Mouse (Mus musculus) spleen, postnatal 10 days (tissue): ENCODE measurements around the gene Prpsap2.
"Not testable (repeated sequence)": the region's sequence is repeated elsewhere in the genome, so short reads cannot be mapped to it uniquely, and the experiment has no call there.

Experiments
- DNase-seq, 2 experiments: peaks; one replicate each; pipeline ENCODE4 v3.0.0; 2021 to 2022; ENCODE audit warnings: low spot score in 2 of 2

The Prpsap2 gene

DNA sequence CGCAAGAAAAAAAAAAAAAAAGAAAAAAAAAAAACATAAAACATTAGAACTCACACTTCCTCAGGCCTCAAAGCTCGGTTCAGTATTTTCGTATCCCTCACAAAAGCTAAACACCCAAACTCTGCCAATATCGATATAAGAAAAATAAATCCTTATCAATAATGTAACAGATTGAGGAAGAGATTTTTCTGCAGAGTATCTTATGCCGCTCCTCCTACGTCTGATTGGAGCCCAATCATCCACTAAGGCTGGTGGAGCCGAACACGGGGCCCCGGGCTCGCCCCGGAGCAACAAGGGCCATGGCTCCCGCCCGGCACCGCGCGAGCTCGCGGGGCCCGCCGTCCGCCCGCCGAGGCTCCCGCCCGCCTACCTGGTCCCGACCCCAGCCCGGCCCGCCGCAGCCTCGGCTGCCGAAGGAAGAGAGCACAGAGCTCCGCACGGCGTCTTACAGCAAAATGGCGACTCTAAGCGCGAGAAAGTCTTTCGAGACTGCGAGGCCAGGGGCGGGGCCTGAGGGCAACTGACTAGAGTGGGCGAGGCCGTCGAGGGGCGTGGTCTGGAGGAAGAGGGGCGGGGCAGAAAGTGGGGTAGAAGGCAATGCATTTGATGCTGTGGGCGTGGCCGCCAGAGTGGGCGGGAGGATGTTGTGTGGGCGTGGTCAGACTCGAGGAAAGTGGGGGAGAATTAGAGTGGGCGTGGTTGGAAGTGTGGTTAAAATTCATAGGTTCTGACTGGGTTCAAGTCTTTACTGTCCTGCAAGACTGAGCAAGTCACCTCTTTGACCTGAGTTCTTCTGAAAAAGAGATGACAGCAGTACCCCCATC is at the start of gene Prpsap2:
TSS of gene Prpsap2 (minus strand) at position 505 of the 824 bp plus-strand sequence.
- DNase-seq = peak; percentile 99 to 100

DNA sequence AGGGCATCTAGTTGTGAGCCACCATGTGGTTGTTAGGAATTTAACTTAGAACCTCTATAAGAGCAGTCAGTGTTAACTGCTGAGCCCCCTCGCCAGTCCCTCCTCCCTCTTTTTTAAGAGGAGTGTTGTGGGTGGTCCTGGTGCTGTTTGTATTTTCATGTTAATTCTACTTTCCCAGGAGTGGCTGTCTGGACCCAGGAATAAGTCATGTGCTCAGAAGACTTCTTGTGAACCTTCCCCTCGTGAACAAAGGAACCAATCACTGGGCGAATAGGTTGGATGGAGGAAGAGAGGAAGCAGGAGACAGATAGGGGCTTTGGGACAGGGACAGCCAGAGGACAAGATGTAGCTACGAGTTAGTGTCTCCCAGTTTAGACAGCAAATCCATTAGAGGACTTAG is 47.9 kb upstream of the Prpsap2 start:
- DNase-seq = no peak

DNA sequence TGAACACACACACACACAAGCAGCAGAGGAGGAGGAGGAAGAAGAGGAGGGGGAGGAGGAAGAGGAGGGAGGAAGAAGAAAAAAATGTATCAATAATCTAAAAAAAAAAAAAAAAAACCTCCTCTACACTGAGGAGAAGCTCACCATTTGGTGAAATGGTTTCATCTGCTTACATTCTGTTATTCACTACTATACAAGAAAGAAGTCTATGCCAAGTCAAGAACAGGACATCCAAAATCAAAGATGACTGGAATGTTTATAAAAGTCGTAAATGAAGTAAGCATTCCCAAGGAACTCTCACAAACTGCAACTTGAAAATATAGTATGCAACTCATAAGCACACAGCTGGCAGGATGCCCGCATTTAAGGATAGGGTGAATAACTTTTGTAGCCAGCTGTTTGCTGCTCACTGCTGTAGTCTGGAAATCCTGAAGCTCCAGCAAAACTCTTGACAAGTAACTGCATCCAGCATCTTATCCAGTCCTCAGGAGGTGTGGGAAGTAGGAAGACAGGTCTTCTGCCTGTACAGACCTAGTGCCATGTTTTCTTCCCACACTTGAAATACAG is 46.7 kb upstream of the Prpsap2 start:
- no peak for DNase-seq

DNA sequence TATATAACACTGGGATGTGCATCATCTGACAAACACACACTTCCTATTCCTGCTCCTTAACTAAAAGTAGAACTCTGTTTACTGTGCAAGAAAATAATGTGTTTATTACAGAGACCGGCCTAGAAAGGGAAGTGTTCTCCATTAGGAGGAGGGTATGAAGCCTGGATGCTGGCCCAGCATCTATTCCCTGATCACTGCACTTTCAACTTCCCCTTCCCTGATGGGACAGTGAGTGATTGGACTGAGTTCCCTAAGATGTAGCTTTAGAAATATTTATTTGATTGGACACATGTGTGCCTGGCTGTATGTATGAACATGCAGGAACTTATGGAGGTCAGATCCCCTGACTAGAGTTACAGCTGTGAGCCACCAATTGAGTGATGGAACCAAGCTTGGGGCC is 31.6 kb upstream of the Prpsap2 start:
- no peak for DNase-seq

DNA sequence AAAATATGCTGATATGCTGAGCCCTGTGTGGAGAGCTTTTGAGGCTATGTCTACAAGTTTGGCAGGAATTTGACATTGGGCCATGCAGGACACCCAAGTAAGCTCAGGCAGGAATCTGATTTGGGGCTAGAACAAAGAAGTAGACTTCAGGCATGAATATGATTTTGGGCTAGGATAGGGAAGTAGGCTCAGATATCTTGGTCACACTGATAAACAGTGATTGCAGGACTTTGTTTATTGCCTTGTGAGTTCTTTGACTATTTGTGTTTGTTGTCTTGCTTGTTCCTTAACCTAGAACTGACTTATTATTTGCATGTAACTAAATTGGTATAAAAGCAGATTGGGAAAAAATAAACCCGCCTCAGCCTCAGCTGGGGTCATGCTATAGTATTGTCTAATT is 26.7 kb upstream of the Prpsap2 start:
- DNase-seq = no peak

DNA sequence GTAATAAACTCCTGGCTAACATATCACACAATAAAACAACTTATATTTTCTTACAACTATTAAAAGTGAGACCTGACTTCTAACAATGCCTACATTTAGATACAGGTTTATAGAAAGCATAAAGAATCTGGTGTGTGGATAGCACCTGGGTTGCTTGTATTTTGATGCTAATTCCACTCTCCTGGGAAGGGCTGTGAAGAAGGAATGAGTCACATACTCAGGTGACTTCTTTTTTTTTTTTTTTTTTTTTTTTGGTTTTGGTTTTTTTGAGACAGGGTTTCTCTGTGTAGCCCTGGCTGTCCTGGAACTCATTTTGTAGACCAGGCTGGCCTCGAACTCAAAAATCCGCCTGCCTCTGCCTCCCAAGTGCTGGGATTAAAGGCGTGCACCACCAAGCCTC is 20.6 kb upstream of the Prpsap2 start:
- DNase-seq = not testable (repeated sequence)

DNA sequence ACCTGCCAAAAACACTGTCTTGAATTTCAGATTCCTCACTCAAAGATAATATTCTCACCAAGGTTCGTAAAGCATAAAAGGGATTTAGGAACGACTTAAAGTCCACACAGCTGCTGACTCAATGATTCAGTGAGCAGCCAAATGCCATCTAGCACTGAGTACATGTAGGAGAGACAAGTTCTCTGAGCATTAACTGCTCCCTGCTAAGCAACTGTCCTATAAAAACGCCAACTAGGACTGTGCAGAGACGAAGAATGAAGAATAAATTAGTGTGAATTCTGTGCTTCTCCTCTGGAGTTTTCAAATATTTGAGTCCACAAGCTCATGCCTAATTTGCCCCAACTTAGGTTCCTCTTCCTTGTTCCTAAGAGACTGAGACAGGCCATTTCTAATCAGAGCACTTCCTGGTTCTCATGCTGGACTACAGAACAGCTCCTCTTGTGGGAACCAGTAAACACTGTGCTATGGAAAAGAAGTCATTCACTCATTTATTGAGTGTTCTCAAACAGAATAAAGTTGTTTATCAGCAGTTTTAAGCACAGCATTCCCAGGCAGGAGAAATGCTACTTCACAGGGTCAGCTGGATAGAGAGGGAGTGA is 12.8 kb upstream of the Prpsap2 start:
- no peak for DNase-seq

DNA sequence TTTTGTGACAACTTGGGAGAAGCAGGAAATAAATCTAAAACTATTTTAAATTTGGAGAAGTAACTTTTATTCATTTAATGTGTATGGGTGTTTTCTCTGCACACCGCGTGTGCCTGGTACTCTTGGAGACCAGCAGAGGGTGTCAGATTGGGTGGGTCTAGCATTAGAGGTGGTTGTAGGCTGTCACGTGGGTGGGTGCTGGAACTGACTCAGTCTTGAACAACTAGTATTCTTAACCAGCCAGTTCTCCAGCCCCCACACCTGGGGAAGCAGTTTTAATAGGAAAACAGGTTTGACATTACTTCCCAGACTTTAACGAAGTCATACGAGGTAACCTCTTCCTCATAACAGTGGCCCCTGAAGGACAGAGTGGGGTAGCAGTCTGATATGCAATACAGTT is 1.4 kb downstream of the Prpsap2 start:
- DNase-seq = peak in 1 of 2 experiments; percentile 50

DNA sequence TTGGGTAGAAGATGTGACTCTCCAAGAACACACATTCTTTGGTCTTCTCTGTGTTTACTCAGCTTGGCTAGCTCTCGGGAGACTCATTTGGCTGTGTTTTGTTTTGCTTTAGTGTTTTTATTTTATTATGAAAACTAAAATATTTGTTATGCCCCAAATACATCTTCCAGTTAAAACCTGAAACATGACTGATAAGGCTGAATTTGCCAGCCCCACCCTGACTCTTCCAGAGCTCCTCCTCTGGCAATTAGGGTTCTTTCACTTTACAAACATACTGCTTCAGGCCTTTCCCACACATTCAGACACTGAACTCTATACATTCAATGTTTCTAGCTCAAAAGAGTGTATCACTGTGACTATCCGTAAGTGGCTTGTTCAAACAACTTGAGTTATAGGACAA is 4.7 kb downstream of the Prpsap2 start:
- DNase-seq = no peak

DNA sequence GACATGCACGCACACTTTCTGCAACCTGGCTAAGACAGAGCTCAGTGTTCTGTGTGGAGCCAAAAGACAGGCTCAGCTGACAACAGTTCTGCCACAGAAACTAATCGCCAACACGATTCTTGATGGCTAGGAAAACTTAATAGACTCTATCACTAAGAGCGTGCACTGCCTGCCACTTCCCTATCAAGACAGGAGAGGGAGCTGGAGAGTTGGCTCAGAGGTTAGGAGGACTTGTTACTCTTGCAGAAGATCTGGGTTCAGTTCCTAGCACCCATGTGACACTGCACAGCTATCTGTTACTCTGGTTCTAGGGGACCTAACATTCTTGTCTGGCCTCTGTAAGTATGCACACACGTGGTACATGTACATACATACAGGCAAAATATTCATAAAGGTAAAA is 10.3 kb downstream of the Prpsap2 start:
- peak in 1 of 2 experiments; percentile 27 for DNase-seq

DNA sequence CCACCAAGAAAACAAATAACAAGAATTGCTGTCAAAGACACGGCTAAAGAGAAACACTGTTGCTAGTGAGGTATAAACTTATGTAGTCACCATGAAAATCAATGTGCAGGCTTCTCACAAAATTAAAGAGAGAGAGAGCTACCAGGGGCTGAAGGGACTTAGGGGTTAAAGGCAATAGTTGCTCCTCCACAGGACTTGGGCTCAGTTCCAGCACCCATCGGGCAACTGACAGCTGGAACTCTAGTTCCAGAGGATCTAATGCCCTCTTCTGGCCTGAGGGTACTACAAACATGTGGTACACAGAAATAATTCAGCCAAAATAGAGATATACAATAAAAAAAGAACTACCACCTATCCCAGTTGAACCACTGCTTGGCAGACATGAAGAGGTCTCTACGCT is 14.7 kb downstream of the Prpsap2 start:
- DNase-seq = no peak

DNA sequence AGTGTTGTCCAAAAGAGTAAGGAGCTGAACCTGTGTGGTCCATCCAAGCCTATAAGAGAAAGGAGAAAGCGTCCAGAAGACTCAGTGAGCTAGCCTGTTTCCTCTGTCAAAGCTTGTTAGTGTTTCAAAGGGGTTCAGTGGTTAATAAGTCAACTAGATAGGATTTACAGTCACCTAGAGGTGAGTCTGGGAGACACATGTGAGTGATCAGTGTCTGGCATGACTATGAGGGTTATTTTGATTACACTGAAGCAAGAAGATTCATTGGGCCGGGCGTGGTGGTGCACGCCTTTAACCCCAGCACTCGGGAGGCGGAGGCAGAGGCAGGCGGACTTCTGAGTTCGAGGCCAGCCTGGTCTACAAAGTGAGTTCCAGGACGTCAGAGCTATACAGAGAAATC is 16.1 kb downstream of the Prpsap2 start:
- DNase-seq = no peak

DNA sequence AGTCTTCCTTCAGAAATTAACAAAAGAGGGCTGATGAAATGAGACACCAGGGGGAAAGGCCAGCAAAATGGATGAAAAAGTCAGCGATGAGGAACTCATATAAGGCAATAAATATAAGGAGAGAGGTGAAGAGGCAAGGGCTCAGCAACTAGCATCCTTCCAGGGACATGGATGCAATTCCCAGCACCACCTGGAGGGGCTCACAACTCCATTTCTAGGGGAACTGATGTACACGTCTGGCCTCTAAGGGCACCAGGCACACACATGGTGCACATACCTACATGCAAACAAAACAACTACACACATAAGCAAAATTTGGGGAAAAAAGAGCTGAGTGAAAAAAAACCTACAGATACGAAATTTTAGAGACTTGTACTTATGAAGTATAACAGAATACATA is 17.4 kb downstream of the Prpsap2 start:
- peak in 1 of 2 experiments; percentile 22 for DNase-seq

DNA sequence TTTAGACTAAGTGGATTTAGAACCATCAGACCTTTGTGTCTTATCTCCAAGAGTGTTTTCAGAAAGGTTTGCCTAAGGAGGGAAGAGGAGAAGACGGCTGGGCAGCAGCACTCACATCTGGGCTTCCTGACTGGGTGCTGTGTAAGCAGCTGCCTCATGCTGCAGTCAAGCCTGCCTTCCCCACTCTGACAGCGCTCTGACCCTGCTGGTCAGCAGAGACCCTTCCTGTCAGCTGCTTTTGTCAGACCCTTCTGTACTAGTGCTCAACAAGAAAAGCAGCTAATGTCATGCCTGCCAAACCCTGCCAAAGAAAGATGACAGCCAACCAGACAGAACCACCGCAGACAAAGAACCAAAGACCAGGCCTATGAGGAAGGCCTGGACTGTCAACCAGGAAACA is 18.1 kb downstream of the Prpsap2 start:
- DNase-seq = no peak

DNA sequence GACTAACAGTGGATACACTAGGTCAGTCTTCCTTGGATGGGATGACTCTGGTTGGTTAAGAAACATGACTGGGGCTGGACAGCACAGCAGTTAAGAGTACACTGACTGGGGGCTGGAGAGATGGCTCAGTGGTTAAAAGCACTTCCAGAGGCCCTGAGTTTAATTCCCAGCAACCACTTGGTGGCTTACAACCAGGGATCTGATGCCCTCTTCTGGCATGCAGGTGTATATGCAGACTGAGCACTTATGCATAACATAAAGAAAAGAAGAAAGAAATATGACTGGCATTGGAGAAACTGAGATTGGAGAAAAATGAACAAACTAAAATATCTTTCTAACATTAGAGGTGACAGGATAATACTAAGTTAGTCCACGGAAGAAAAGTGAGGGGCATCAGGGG is 21.4 kb downstream of the Prpsap2 start:
- DNase-seq = no peak

DNA sequence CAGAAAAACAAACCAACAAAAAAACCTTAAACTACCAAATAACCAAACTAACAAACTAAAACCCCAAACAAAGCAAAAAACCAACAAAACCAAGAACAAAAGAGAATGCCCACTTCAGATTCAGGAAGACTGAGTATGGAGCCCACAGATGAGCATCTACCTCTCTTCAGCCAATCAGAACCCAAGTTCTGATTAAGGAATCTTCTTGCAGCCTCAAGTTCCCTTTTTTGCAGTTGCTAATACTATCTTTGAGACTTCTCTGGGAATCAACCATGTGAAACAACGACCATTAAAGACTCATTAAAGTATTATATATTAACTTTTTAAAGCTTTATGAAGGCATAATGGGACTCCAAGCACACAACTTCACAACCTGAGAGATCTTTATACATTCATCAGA is 24.6 kb downstream of the Prpsap2 start:
- DNase-seq = no peak

DNA sequence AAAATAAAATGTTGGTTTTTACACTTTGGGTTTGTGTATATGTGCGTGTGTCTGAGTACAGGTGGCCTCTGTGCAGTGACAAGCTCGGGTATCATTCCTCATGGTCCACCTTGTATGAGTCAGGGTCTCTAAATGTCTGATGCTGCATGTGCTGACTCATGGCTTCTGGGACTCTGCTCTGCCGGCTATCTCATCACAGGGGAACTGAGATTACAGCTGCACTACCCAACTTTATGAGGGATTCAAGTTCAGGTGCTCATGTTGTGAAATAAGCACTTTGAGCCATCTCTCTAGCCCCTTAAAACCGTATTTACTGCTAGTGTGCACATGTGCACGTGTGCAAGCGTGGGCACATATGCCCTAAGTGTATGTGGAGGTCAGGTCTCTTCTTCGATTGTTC is 29.2 kb downstream of the Prpsap2 start:
- DNase-seq = no peak

DNA sequence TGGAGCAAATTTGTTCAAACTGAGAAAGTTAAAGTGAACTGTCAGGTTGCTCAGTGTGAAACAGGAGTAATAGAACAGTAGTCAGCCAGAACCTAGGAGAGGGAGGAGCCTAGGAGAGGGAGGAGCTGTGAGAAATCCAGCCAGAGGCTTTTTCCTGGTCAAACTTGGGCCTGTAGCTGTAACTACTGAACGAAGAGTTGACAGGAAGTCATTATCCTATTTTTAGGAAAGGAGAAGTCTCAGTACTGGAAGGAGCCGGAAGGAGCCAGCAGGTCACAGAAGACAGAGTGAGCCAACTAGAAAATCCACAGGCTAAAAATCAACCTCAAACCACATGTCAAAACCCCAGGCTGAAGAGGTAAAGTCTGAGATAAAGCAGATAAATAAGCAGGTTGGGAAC is 33.9 kb downstream of the Prpsap2 start:
- DNase-seq = no peak

DNA sequence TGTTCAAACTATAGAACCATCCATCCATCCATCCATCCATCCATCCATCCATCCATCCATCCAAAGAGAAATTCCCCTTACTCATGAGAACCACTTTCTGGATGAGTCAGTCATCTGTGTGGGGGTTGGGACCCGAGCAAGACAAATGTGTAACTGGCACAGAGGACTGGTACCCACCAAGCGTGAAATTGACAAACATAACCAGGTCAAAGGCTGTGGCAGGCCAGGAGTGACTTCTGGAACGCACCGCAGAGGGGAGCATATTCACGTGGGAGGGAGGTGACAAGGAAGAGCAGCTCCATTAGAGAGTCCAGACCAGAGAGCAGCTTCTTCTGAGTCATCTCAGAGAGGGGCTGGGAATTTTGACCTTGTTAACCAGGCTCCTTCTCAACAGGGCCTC is 39.8 kb downstream of the Prpsap2 start:
- no peak for DNase-seq

DNA sequence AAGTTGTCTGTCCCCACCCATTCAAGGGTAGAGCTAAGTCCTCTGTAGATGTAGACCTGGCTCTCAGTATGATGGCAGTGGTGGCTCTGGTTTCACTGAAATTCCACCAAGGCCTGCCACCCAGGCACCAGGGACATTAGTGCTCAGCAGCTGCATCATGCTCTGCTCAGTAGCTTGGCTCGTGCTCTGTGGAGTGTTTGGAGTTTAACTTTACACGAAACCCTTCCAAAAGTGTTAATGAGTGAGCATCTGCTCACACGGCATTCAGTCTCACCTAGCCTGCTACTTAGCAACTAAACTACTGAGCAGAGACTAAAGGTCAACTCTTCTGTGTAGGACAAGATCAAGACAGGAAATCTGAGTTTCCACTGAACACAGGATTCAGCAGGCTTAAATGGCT is 41.3 kb downstream of the Prpsap2 start, which contains the start of gene Slc5a10:
TSS of gene Slc5a10 (minus strand) at position 191 of the 400 bp plus-strand sequence.
- DNase-seq = no peak

DNA sequence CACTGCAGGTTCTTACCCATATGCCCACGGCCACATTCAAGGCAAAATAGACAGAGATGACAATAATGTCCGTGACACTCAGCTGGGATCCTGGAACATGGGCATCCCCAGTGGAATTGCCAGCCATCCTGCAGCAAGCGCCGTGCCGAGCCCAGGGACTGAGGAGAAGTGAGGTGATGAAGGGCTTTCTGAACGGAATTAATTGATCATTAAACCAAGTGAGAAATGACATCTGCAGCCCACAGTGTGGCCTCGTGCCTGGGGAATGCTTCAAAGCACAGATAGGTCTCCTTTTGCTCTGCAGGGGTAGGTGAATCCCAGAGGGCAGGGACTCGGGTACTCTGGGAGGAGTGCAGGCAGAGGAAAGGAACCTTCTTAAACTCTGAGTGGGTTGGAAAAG is 42.1 kb downstream of the Prpsap2 start:
- no peak for DNase-seq

DNA sequence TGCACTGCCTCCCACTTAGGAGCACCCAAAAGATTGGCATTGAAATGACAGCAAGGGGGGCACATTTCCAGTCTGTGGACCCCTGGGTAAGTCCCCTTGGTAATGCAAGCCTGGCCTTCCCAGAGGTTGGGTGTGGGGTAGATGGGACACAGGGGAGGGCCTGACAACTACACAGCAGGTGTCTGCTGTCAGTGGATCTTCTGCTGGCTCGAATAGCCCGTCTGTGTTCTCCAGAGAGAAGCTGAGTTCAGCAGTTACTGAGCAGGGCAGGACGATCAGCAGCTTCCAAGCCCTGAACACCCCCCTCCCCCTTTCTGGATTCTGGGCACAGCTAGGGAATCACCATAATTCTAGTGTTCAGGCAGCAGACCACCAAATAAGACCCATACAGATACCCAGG is 42.5 kb downstream of the Prpsap2 start:
- no peak for DNase-seq

DNA sequence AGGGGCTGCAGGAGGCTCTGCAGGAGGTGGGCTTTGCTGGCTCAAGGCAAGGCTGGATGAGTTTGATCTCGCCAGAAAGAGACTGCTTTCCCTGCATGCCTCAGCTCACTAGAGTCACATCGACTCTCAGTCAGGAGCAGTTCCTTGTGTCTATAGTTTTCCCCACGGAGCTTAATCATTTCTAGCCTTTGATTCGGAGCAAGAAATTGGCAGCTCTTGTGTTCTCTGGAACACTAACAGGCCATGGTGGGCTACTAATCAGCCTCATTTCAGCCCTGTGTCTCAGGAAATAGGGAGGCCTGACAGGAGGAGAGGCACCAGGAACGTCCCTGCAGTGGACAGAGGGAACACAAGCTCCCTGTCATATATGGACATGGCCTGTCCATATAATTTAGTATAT is 43.9 kb downstream of the Prpsap2 start:
- no peak for DNase-seq
